ENCODE assay signal across 24 mouse cellular contexts in genomic region chr11:29287305-29287704, GRCm38 (mm10).
"Had no signal": no experiment of that assay in that cellular context is flagged by ENCODE, and none has a peak within 500 bp of the region (broad histone marks: within the 10 kb centered on the region; RNA-seq: fewer than 3 reads in every experiment).

No protein-coding gene starts in this region.

- H3K4me3 ChIP-seq: embryonic facial prominence, embryonic 10.5 days; embryonic facial prominence, embryonic 12.5 days; embryonic facial prominence, embryonic 13.5 days; embryonic facial prominence, embryonic 15.5 days; erythroblast, embryonic 14.5 days; forebrain, embryonic 10.5 days; forebrain, embryonic 12.5 days; forebrain, embryonic 13.5 days; forebrain, embryonic 15.5 days; gastrocnemius, adult 2 months had no signal

- H3K9me3 ChIP-seq: embryonic facial prominence, embryonic 12.5 days; embryonic facial prominence, embryonic 13.5 days; embryonic facial prominence, embryonic 15.5 days; forebrain, embryonic 10.5 days; forebrain, embryonic 12.5 days; forebrain, embryonic 13.5 days; forebrain, embryonic 15.5 days had no signal

- H3K36me3 ChIP-seq: embryonic facial prominence, embryonic 10.5 days; embryonic facial prominence, embryonic 12.5 days; embryonic facial prominence, embryonic 13.5 days; embryonic facial prominence, embryonic 15.5 days; forebrain, embryonic 10.5 days; forebrain, embryonic 12.5 days; forebrain, embryonic 15.5 days had no signal

- DNase-seq: cerebellum, adult 2 months; cerebellum, adult 8-10 months; cerebellum, adult 9-10 months; cerebellum, adult 9-11 months; cerebellum, postnatal 10 days; cerebellum, postnatal 14 days; cerebellum, postnatal 25 days; cerebellum, postnatal 36 days; embryo, embryonic 11 days; forebrain, postnatal 0 days; gastrocnemius, adult 2 months; gastrocnemius, postnatal 10 days; gastrocnemius, postnatal 14 days; gastrocnemius, postnatal 25 days; gastrocnemius, postnatal 36 days had no signal

- H3K4me1 ChIP-seq: embryonic facial prominence, embryonic 10.5 days; embryonic facial prominence, embryonic 12.5 days; embryonic facial prominence, embryonic 13.5 days; embryonic facial prominence, embryonic 15.5 days; forebrain, embryonic 10.5 days; forebrain, embryonic 12.5 days; forebrain, embryonic 13.5 days; forebrain, embryonic 15.5 days had no signal

- H3K27ac ChIP-seq: embryonic facial prominence, embryonic 10.5 days; embryonic facial prominence, embryonic 12.5 days; embryonic facial prominence, embryonic 13.5 days; embryonic facial prominence, embryonic 15.5 days; forebrain, embryonic 10.5 days; forebrain, embryonic 12.5 days; forebrain, embryonic 13.5 days; forebrain, embryonic 15.5 days; gastrocnemius, adult 2 months had no signal

- H3K9ac ChIP-seq: embryonic facial prominence, embryonic 12.5 days; embryonic facial prominence, embryonic 13.5 days; embryonic facial prominence, embryonic 15.5 days; forebrain, embryonic 12.5 days; forebrain, embryonic 13.5 days; forebrain, embryonic 15.5 days; forebrain, postnatal 0 days had no signal

- H3K27me3 ChIP-seq: embryonic facial prominence, embryonic 12.5 days; embryonic facial prominence, embryonic 13.5 days; embryonic facial prominence, embryonic 15.5 days; forebrain, embryonic 12.5 days; forebrain, embryonic 13.5 days; forebrain, embryonic 15.5 days had no signal
